Mouse (Mus musculus) heart, embryonic 12.5 days (tissue): ENCODE data around the gene Ddb1. TPM values are rescaled to one million over a fixed set of nuclear protein-coding genes. Genes with fewer than 3 reads are reported as not detected.

ENCODE experiments used
- polyA plus RNA-seq: library from polyadenylated mRNA; unstranded; fragments of >200 nt; fragmentation: Nextera tagmentation; extraction: Ambion mirVana; gene quantifications from 2 replicates; pipeline ENCODE4 v1.2.1, GENCODE M21; 2016

The Ddb1 gene
- polyA plus RNA-seq, 1 experiment from 2014 or later: 339 TPM

Other genes with a start within 250 kb of the Ddb1 start
- gene Syt7, start 216.2 kb upstream of the Ddb1 start, polyA plus RNA-seq: 0.59 and 1.3 TPM in 2 replicates
- gene Lrrc10b, start 147.9 kb upstream of the Ddb1 start, polyA plus RNA-seq: 0.14 and 0.26 TPM in 2 replicates
- 0.14 TPM in 1 of 2 replicates, not detected in the other for gene Ppp1r32, start 122.4 kb upstream of the Ddb1 start, polyA plus RNA-seq
- gene Cpsf7, start 80.1 kb upstream of the Ddb1 start, polyA plus RNA-seq: 36.9 and 41.4 TPM in 2 replicates
- gene Sdhaf2, start 79.2 kb upstream of the Ddb1 start, polyA plus RNA-seq: 48.4 and 52.1 TPM in 2 replicates
- gene Tmem216, start 49.1 kb upstream of the Ddb1 start, polyA plus RNA-seq: 17.8 and 20.0 TPM in 2 replicates
- gene Cyb561a3, start 28.2 kb upstream of the Ddb1 start, polyA plus RNA-seq: 13.5 and 15.9 TPM in 2 replicates
- gene Tmem138, start 28.0 kb upstream of the Ddb1 start, polyA plus RNA-seq: 26.2 and 26.5 TPM in 2 replicates
- 11.9 and 12.4 TPM in 2 replicates for gene Tkfc, start 327 bp downstream of the Ddb1 start, polyA plus RNA-seq
- 0.34 and 0.85 TPM in 2 replicates for gene Vwce, start 28.9 kb downstream of the Ddb1 start, polyA plus RNA-seq
- not detected in 2 replicates for gene Pga5, start 72.7 kb downstream of the Ddb1 start, polyA plus RNA-seq
- 29.0 and 31.2 TPM in 2 replicates for gene Vps37c, start 83.4 kb downstream of the Ddb1 start, polyA plus RNA-seq
- gene Cd5, start 133.7 kb downstream of the Ddb1 start, polyA plus RNA-seq: 0.19 and 0.55 TPM in 2 replicates
- gene Cd6, start 224.7 kb downstream of the Ddb1 start, polyA plus RNA-seq: not detected in 2 replicates
- gene Slc15a3, start 234.4 kb downstream of the Ddb1 start, polyA plus RNA-seq: 0.23 and 0.41 TPM in 2 replicates